Mouse (Mus musculus): Measurements from ENCODE around the gene Pacs1.
"Not testable (repeated sequence)": the region's sequence is repeated elsewhere in the genome, so short reads cannot be mapped to it uniquely, and the experiment has no call there.

Gene Pacs1

GRCm38 (mm10) chr19:5097521-5098362 is 175.2 kb downstream of the Pacs1 start:
- in situ Hi-C loops (cut with MboI, MseI) = no loop called here

- in situ Hi-C loops (cut with MboI, MseI) = no loop called here
Observed at GRCm38 (mm10) chr19:5095887-5096474, 176.9 kb downstream of the Pacs1 start.

- in situ Hi-C loops (cut with MboI, MseI) = no loop called here
Observed at GRCm38 (mm10) chr19:5094746-5095417, 178.0 kb downstream of the Pacs1 start.

GRCm38 (mm10) chr19:5094243-5094632 is 178.7 kb downstream of the Pacs1 start:
- in situ Hi-C loops (cut with MboI, MseI) = no loop called here

GRCm38 (mm10) chr19:5093481-5094242 is 179.3 kb downstream of the Pacs1 start:
- in situ Hi-C loops (cut with MboI, MseI) = no loop called here

- in situ Hi-C loops (cut with MboI, MseI) = no loop called here
Observed at GRCm38 (mm10) chr19:5092083-5092482, 180.8 kb downstream of the Pacs1 start.

- in situ Hi-C loops (cut with MboI, MseI) = no loop called here
Observed at GRCm38 (mm10) chr19:5089324-5089723, 183.6 kb downstream of the Pacs1 start.

- in situ Hi-C loops (cut with MboI, MseI) = no loop called here
Observed at GRCm38 (mm10) chr19:5087884-5088728, 184.8 kb downstream of the Pacs1 start, which contains the start of gene Yif1a. Yif1a (plus strand) TSS chr19:5088538.

- in situ Hi-C loops (cut with MboI, MseI) = not testable (repeated sequence)
Observed at GRCm38 (mm10) chr19:5086533-5086932, 186.4 kb downstream of the Pacs1 start.

- in situ Hi-C loops (cut with MboI, MseI) = no loop called here
Observed at GRCm38 (mm10) chr19:5085145-5085863, 187.6 kb downstream of the Pacs1 start, which contains the start of gene Tmem151a. Tmem151a (minus strand) TSS chr19:5085531.

GRCm38 (mm10) chr19:5084834-5085144 is 188.1 kb downstream of the Pacs1 start:
- in situ Hi-C loops (cut with MboI, MseI) = no loop called here

- in situ Hi-C loops (cut with MboI, MseI) = no loop called here
Observed at GRCm38 (mm10) chr19:5083961-5084833, 188.7 kb downstream of the Pacs1 start.

Data from T-helper 1 cell (primary cell).